Mouse (Mus musculus): Measurements from ENCODE around the gene Cryba4.

Gene Cryba4

DNA sequence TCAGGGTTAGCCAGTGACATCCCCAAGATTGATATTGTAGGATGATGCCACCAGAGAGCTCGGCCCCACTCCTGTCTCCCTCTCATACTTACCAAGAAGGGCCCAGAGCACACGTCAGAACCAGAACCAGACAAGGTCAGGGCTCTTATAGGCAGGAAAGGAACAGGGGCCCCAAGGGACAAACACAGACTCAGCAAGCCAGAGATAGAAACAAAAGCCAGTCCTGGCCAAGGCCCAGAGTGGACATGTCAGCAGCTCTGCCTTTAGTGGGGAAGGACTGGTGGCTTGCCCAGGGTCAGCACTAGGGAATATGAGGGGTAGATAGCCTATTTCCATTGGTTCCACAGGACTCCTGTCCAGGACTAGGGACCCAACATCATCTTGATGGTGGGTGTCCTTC lies at the start of gene Cryba4:
Gene Cryba4, minus strand, starts transcription at position 119 of the 400 bp plus-strand sequence.
- WGBS = 71% methylated on average over 2 of the region's 2 CpGs

- 73% methylated on average over 4 of the region's 4 CpGs for WGBS
Observed at GRCm38 (mm10) chr5:112301694-112302093, 49.4 kb upstream of the Cryba4 start.

- 63% methylated on average over 6 of the region's 6 CpGs for WGBS
Observed at GRCm38 (mm10) chr5:112300721-112301308, 48.5 kb upstream of the Cryba4 start.

GRCm38 (mm10) chr5:112300112-112300511 lies 47.8 kb upstream of the Cryba4 start:
- WGBS = 68% methylated on average over 2 of the region's 2 CpGs

- 83% methylated on average over 4 of the region's 4 CpGs for WGBS
Observed at GRCm38 (mm10) chr5:112299399-112299798, 47.1 kb upstream of the Cryba4 start.

DNA sequence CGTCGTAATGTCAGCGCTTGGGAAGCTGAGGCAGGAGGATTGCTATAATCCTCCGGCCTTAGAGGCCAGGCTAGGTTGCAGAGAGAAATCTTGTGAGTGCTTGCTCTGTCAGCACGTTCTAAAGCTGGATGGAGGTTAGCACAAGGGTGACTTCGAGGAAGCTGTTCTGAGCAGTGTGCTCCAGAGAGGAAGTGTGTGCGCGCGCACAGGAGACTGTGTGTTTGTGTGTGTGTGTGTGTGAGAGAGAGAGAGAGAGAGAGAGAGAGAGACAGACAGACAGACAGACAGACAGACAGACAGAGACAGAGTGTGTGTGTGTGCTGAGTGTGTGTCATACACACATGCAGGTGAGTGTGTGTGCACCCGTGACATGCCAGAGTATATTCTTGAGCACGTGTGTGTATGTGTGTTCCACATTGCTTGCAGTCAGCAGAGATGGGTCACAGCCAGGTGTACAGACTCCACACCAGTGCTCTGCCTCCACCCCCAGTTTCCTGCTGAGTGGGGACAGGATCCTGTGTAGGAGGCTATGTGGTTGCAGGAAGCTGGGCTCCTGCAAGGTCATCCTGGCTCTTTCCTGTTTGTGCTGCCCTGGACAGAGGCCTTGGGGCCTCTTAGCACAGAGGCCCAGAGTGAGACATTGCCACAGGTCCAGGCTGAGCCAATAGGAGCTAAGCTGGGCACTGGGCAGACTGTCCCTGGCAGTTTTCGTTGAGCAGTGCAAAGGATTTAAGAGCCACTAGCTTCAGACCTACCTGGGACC lies 46.1 kb upstream of the Cryba4 start:
- 71% methylated on average over 12 of the region's 12 CpGs for WGBS

DNA sequence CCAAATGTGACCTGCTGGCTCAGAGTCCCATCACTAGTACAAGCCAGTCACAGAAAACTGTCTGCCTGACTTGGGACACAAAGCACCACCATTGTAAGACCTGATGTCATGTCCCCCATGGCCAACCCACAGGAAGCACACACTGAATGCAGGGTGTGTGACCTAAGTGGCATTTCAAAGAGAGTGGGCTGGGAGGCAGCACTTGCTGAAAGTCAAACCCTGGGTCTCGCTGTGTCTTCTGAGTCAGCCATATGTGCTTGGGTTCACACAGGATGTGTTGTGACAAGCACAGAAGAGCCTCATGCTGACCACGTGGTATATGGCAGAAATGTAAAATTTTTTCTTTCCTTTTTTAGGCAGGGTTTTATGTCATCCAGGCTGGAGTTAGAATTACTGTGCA lies 44.9 kb upstream of the Cryba4 start:
- WGBS = 25% methylated on average over 2 of the region's 2 CpGs

- WGBS = 39% methylated on average over 6 of the region's 6 CpGs
Observed at GRCm38 (mm10) chr5:112296404-112297181, 44.3 kb upstream of the Cryba4 start.

DNA sequence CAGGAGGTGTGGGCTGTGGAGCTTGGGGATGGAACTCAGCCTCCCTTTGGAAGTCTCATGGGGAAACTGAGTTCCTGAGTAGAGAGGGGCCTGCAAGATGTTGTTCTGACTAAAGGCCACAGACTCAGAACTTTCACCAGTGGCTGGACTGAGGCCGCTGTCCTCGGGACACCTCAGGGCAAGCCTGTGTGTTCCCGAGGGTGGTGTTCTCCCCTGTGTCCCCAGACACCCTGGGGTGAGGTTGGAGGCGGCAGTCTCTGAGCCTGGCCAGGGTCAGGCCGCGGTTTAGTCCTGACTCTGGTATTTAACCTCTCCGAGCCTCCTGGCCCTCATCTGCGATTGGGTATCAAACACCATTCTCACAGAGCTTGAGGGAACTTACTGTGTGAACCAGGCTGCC lies 43.2 kb upstream of the Cryba4 start:
- 75% methylated on average over 8 of the region's 8 CpGs for WGBS

- WGBS = 67% methylated on average over 8 of the region's 8 CpGs
Observed at GRCm38 (mm10) chr5:112295162-112295561, 42.8 kb upstream of the Cryba4 start.

DNA sequence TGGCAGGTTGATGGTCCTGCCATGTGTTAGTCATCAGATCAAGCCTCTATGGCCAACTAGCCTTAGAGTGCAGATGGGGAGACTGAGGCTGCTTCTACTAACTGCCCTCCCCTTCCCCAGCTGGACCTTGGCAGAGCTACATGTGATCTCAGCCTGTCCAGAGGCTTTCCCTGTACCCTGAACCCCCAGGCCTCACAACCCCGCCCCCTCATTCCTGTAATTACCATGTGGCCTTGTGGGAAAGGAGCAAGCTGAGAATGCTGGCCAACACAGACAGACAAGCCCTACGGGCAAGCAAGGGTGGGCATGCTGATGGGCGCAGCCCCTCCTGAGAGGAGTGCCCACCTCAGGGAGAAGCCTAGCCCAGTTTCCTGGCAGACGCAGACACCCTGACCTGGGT lies 42.4 kb upstream of the Cryba4 start:
- 76% methylated on average over 4 of the region's 4 CpGs for WGBS

DNA sequence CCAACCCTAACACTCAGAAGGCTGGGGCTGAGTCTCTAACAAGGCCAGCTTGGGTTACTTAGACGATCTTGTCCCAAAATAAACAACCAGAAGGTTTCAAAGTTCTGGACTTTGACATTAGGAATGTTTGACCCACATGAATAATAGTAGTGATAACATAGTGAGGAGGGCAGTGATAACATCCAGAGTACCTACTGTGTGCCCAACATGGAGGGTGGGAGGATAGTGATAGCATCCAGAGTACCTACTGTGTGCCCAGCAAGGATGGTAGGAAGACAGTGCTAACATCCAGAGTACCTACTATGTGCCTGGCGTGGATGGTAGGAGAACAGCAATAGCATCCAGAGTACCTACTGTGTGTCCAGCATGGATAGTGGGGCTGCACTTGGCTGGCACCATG lies 41.5 kb upstream of the Cryba4 start:
- WGBS = 75% methylated on average over 2 of the region's 2 CpGs

DNA sequence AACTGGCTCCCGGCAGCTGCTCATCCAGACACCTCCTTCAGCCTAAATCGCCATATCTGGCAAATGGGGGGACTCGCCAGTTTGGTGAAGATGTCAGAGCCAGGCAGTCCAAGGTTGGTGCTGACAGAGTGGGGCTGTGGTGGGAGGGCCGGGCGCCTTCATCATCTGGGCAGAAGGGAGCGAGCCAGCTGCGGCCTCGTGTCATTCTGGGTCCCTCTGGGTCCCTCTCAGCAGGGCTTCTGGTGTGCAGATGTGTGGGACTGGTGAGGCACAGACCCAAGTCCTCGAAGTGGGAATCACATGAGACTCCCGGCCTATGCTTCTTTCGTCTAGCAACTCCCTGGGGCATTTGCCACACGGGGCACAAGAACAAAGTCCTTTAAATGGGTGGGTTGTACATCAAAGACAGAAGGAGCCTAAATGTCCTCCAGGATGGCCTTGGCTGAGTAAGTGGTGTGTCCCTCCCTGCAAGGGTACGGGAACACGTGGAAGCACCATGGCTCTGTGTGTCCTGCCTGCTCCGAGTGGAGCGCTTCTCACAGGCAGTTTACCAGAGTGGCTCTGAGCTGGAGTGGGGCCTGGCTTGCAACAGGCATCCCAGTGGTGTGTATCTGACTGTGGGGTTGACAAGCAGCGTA lies 40.1 kb upstream of the Cryba4 start:
- 65% methylated on average over 17 of the region's 17 CpGs for WGBS

- WGBS = 59% methylated on average over 5 of the region's 5 CpGs
Observed at GRCm38 (mm10) chr5:112291866-112292265, 39.5 kb upstream of the Cryba4 start.

DNA sequence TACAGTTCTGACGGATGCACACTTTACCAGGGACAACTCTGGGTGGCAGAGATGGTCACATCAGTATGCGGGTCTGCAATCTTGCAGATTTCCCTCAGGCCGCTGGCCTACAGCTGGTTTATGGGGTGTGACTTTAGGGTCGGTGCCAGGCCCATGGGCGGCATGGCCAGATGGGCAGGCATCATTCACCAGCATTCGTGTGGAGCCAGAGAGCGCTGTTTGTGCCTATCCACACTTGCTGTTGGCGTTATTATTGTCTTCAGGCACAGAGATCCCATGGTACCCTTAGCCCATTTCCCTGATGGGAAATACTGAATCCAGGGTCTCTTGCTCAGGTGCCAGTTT lies 38.2 kb upstream of the Cryba4 start:
- 75% methylated on average over 8 of the region's 8 CpGs for WGBS

DNA sequence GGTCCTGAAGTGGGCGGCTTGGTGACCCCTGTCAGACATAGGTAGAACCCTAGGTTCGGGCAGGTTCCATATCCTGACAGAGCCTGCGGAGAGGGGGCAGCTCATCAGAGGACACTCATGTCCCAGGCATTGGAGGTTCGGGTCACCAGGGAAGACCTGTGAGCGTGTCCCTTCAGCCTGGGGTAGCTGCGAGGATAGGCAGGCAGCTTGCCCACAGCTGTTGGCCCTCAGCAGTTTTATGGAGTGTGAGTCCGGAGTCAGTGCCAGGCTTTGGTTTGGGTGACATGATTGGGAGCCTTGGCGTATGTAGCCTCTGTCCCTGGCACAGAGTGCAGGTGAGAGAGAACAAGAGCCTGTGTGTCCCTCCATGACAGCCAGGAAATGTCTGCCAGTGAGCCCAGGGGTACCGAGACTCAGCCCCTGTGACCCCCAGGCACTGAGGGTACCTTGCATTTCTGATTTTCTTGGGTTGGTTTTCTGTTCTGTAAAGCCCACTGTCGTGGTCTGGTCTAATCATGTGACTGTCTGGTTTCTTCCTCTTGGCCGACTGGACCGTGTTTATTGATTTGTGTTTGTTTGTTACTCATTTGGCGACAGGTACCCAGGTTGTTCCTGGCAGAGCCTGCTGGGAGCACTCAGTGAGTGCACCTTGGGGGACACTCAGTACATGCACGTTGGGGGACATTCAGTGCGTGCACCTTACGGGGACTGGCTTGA lies 37.7 kb upstream of the Cryba4 start:
- WGBS = 71% methylated on average over 16 of the region's 16 CpGs

- 41% methylated on average over 8 of the region's 8 CpGs for WGBS
Observed at GRCm38 (mm10) chr5:112289236-112289635, 36.9 kb upstream of the Cryba4 start.

- WGBS = 73% methylated on average over 9 of the region's 9 CpGs
Observed at GRCm38 (mm10) chr5:112288193-112289141, 36.1 kb upstream of the Cryba4 start.

DNA sequence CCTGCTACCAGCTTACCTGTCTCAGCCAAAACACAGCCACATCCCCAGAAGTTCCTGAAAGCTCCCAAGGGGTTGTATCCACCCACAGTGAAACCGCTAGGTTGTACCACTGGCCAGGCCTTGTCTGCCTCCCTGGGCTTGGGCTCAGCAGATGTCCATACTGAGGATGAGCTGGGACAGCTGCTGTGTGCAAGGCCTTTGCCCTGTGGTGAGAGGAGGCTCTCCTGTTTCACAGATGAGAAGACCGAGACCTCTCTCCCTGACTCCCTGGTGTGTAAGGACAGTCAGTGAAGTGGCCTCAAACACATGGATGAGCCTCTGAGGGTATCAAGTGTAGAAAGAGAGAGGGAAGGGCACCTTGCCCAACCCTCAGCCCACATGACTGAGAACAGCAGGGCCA lies 35.3 kb upstream of the Cryba4 start:
- 84% methylated on average over 2 of the region's 2 CpGs for WGBS

GRCm38 (mm10) chr5:112286984-112287641 lies 34.8 kb upstream of the Cryba4 start:
- WGBS = 73% methylated on average over 11 of the region's 11 CpGs

Measured in cerebral cortex, adult 2 months (tissue).